ENCODE assay signal across 8 mouse cellular contexts in the genomic region with DNA sequence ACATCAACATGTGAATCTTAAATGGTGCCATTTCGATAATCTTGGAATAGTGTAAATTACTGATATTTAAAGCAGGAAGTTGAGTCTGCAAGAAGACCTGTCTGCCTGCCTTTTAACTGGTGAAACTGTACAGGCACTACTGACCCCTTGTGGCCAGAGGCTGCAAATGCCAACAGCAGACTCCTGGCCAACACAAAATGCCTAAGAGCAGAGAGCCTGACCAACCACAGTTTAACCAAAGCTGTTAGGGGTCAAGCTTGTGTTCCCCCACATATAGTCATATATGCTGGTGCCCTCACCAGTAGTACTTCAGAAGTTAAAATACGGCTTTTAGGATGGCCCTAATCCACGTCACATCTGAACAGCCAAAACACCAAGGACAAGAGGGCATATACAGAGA. TPM values are rescaled to one million over a fixed set of nuclear protein-coding genes. Genes with fewer than 3 reads are reported as not detected.
DNase-seq lines count a peak whose midpoint lies in the region; ATAC-seq and TF ChIP-seq lines count a peak whose summit lies in the region.

No protein-coding gene starts in this region.

- intact Hi-C loops in left cerebral cortex, postnatal 4 days (cut with DNase I): no loop called here

- H3K27ac ChIP-seq in intestine, postnatal 0 days (ENCODE audit: low read depth, low read length): no peak overlapping the region
- no peak overlapping the region for H3K27ac ChIP-seq in midbrain, embryonic 16.5 days (ENCODE audit: low read length)

- 54% methylated on average over 3 of the region's 3 CpGs for WGBS in intestine, postnatal 0 days
- WGBS in midbrain, embryonic 16.5 days: 54% methylated on average over 3 of the region's 3 CpGs

- TF ChIP-seq CTCF in intestine, postnatal 0 days (IDR thresholded peaks at IDR 0.05; ENCODE audit: low read depth): peak; percentile 95

- H3K4me3 ChIP-seq in intestine, postnatal 0 days (ENCODE audit: low read depth, low read length): no peak overlapping the region
- H3K4me3 ChIP-seq in midbrain, embryonic 16.5 days (ENCODE audit: low read depth, low read length): no peak overlapping the region

- peak; percentile 33 to 42 for DNase-seq in urinary bladder, adult 18-20 months (ENCODE audit: low spot score in 2 of 2)
- no peak for DNase-seq in urinary bladder, adult 2 months (ENCODE audit: low spot score)
- DNase-seq in cerebellum, postnatal 14 days: peak; percentile 77 to 80
- peak; percentile 64 to 81 for DNase-seq in frontal cortex, postnatal 36 days (ENCODE audit: low spot score in 2 of 2)
- peak; percentile 68 for DNase-seq in left cerebral cortex, postnatal 4 days
- peak; percentile 50 to 66 for DNase-seq in spleen, adult 18-20 months

- no peak overlapping the region for H3K4me2 ChIP-seq in intestine, postnatal 0 days (replicated peaks; ENCODE audit: low read depth)
- H3K4me2 ChIP-seq in midbrain, embryonic 16.5 days (ENCODE audit: low read length): no peak overlapping the region

- no peak overlapping the region for H3K9ac ChIP-seq in intestine, postnatal 0 days (ENCODE audit: low read depth, low read length)
- H3K9ac ChIP-seq in midbrain, embryonic 16.5 days (ENCODE audit: low read depth, low read length): no peak overlapping the region

- H3K9me3 ChIP-seq in intestine, postnatal 0 days (ENCODE audit: control insufficient read depth): no peaks in the 10 kb centered on the region
- H3K9me3 ChIP-seq in midbrain, embryonic 16.5 days (replicated peaks; ENCODE audit: control insufficient read depth, low read length, poor library complexity, severe bottlenecking): no peaks in the 10 kb centered on the region

- no peak for ATAC-seq in intestine, postnatal 0 days
- peak; percentile 55; the same call in 1 of the 2 replicates for ATAC-seq in midbrain, embryonic 16.5 days

- no peaks in the 10 kb centered on the region for H3K27me3 ChIP-seq in intestine, postnatal 0 days (replicated peaks; ENCODE audit: control insufficient read depth, insufficient read depth, low read length)
- no peaks in the 10 kb centered on the region for H3K27me3 ChIP-seq in midbrain, embryonic 16.5 days (ENCODE audit: control insufficient read depth, insufficient read depth, low read depth, low read length)

- no peaks in the 10 kb centered on the region for H3K4me1 ChIP-seq in intestine, postnatal 0 days (replicated peaks; ENCODE audit: control insufficient read depth, insufficient read depth, low read length)
- no peaks in the 10 kb centered on the region for H3K4me1 ChIP-seq in midbrain, embryonic 16.5 days (ENCODE audit: control insufficient read depth, insufficient read depth, low read length)

- H3K36me3 ChIP-seq in intestine, postnatal 0 days (ENCODE audit: control insufficient read depth, insufficient read depth): peaks cover 4% of the 10 kb centered on the region; the same call in 1 of the 2 replicates
- H3K36me3 ChIP-seq in midbrain, embryonic 16.5 days (ENCODE audit: control insufficient read depth, insufficient read depth, low read length): peaks cover 3% of the 10 kb centered on the region; the same call in 1 of the 2 replicates

RNA-seq across cellular contexts. Expression of a gene that starts 11.9 kb away (rescaled TPM):
- polyA plus RNA-seq in urinary bladder, adult 2 months (2012; rRNA removed): 1.7 and 1.8 TPM in 2 replicates
- 5.8 and 6.5 TPM in 2 replicates for polyA plus RNA-seq in intestine, postnatal 0 days (2015; fragmentation: Nextera tagmentation; extraction: Ambion mirVana)
- 10 to 100 TPM; 13.9 to 16.8 TPM for total RNA-seq in left cerebral cortex, postnatal 4 days (2021)
- 22.3 and 30.9 TPM in 2 replicates for polyA plus RNA-seq in midbrain, embryonic 16.5 days (2015; fragmentation: Nextera tagmentation; extraction: Ambion mirVana)

RNA-seq across cellular contexts. Expression of a gene that starts 12.1 kb away (rescaled TPM):
- 9.4 and 12.4 TPM in 2 replicates for polyA plus RNA-seq in urinary bladder, adult 2 months (2012; rRNA removed)
- polyA plus RNA-seq in intestine, postnatal 0 days (2015; fragmentation: Nextera tagmentation; extraction: Ambion mirVana): 84.4 and 85.0 TPM in 2 replicates
- total RNA-seq in left cerebral cortex, postnatal 4 days (2021): 10 to 100 TPM; 30.5 to 31.6 TPM
- polyA plus RNA-seq in midbrain, embryonic 16.5 days (2015; fragmentation: Nextera tagmentation; extraction: Ambion mirVana): 32.8 and 36.7 TPM in 2 replicates
